Mouse (Mus musculus): Measurements from ENCODE around the gene Rad54l2.

GRCm38 (mm10) chr9:106818191-106818590 lies 29.2 kb upstream of the Rad54l2 start:
- TF ChIP-seq CTCF (IDR thresholded peaks at IDR 0.05) = no peak
- no peak for TF ChIP-seq EP300 (IDR thresholded peaks at IDR 0.05)

Measured in lung, postnatal 0 days (tissue).